Mouse (Mus musculus): ENCODE measurements around the gene Hmgn2. TPM values are rescaled to one million over a fixed set of nuclear protein-coding genes. Genes with fewer than 3 reads are reported as not detected.

Gene Hmgn2
- total RNA-seq (2014; fragmentation: Nextera tagmentation) (313 and 359 TPM in 2 replicates), total RNA-seq (2017) (127 and 148 TPM in 2 replicates), polyA plus RNA-seq (2012) (595 and 658 TPM in 2 replicates)

DNA sequence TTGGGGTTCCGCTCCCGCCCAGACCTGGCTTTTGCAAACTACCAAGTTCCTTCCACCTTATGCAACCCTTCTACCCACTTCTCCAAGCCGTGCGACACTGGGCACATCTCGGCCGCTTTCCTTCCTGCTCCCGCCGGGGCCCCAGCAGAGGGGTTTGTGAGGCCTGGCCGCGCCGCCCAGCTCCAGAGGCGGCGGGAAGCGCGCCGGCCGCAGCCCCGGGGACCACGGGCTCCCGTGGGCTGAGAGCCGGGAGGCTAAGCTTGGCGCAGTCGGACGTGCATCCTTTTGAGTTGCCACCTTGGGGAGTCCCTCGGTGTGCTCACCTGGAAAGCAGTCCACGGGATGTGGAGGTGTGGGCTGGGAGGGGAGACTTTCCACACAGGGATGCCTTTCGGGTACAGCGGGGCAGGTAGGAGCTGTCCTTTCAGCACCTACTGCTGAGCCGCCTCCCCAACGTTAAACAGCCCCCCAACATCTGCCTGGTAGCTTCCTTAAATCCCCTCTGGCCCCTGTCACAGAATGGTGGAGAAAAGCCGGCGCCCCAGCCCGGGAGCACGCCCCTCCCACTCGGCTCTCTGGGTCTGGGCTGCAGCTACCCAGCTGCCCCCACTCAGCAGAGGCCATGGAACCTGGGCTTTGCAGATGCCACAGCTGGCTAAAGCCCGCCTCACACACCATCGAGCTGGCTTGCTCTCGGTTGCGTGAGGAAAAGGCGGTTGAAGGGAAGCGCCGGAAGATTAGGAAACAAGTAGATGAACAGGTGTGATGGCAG is at the start of gene Hmgn2:
Gene Hmgn2, minus strand, starts transcription at position 501 of the 772 bp plus-strand sequence.
- H3K9me3 ChIP-seq (replicated peaks): no peaks in the 10 kb centered on the region
- ATAC-seq (ENCODE audit: extremely low read depth, insufficient number of reproducible peaks, low FRiP score, poor library complexity, severe bottlenecking) (no peak), DNase-seq (ENCODE audit: low spot score) (peak; percentile 71)
- H3K36me3 ChIP-seq (replicated peaks): peaks cover 68% of the 10 kb centered on the region
- H3K27me3 ChIP-seq (ENCODE audit: insufficient read depth, low read length): no peaks in the 10 kb centered on the region
- TF ChIP-seq TAL1 (conservative IDR thresholded peaks at IDR 0.05; ENCODE audit: low read depth, low read length) (no peak), GATA2 (IDR thresholded peaks at IDR 0.05; ENCODE audit: borderline replicate concordance, low read depth, low read length) (no peak), GATA1 (IDR thresholded peaks at IDR 0.05; ENCODE audit: borderline replicate concordance, low read length) (no peak), POLR2AphosphoS5 (IDR thresholded peaks at IDR 0.05; ENCODE audit: insufficient replicate concordance, low read depth, low read length) (0 out of 2 replicates have a peak, but pooled peaks have one; percentile 3), CTCF (IDR thresholded peaks at IDR 0.05; ENCODE audit: low read depth, low read length) (no peak)
- peaks cover 40% of the 10 kb centered on the region for H3K4me1 ChIP-seq (ENCODE audit: insufficient read depth, low read depth, low read length)
- H3K4me3 ChIP-seq (ENCODE audit: low read depth, low read length): peak within 1 kb of the TSS; percentile 78

GRCm38 (mm10) chr4:134017201-134017865 is 48.9 kb upstream of the Hmgn2 start:
- Histone ChIP-seq H3K9me3 (replicated peaks) (peaks cover 13% of the 10 kb centered on the region), H3K27me3 (ENCODE audit: insufficient read depth, low read length) (peaks cover 43% of the 10 kb centered on the region)
- no peak for DNase-seq (ENCODE audit: low spot score)

DNA sequence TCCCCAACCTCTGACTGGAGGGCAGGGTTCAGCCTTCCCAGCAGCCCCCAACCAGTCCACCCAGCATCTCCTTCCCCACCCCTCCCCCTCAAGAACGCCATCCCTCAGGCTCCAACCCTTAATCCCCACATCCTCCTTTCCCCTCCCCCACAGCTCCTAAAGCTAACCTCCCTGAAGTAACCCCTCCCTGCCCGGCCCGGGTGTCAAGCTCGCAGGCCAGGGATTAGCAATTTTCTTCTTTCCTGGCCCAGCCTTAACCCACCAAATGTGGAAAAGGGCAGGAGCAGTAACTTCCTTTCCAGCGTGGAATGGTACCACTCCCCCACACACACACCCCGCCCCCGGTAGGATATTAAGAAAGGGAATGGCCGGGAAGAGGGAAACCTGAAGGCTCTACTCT is 48.3 kb upstream of the Hmgn2 start:
- DNase-seq (ENCODE audit: low spot score) (no peak), ATAC-seq (ENCODE audit: extremely low read depth, insufficient number of reproducible peaks, low FRiP score, poor library complexity, severe bottlenecking) (no peak)
- Histone ChIP-seq H3K4me3 (ENCODE audit: low read depth, low read length) (no peak overlapping the region), H3K4me1 (ENCODE audit: insufficient read depth, low read depth, low read length) (no peaks in the 10 kb centered on the region), H3K9me3 (replicated peaks) (peaks cover 13% of the 10 kb centered on the region), H3K27me3 (ENCODE audit: insufficient read depth, low read length) (peaks cover 46% of the 10 kb centered on the region), H3K36me3 (replicated peaks) (no peaks in the 10 kb centered on the region)
- TF ChIP-seq GATA2 (IDR thresholded peaks at IDR 0.05; ENCODE audit: borderline replicate concordance, low read depth, low read length): no peak
- TF ChIP-seq TAL1 (conservative IDR thresholded peaks at IDR 0.05; ENCODE audit: low read depth, low read length): no peak
- no peak for TF ChIP-seq POLR2AphosphoS5 (IDR thresholded peaks at IDR 0.05; ENCODE audit: insufficient replicate concordance, low read depth, low read length)
- TF ChIP-seq CTCF (IDR thresholded peaks at IDR 0.05; ENCODE audit: low read depth, low read length): no peak
- no peak for TF ChIP-seq GATA1 (IDR thresholded peaks at IDR 0.05; ENCODE audit: borderline replicate concordance, low read length)

More at GRCm38 (mm10) chr4:134017201-134017865, 48.9 kb upstream of the Hmgn2 start:
- H3K36me3 ChIP-seq (replicated peaks): no peaks in the 10 kb centered on the region
- ATAC-seq (ENCODE audit: extremely low read depth, insufficient number of reproducible peaks, low FRiP score, poor library complexity, severe bottlenecking): no peak
- H3K4me3 ChIP-seq (ENCODE audit: low read depth, low read length): no peak overlapping the region
- no peaks in the 10 kb centered on the region for H3K4me1 ChIP-seq (ENCODE audit: insufficient read depth, low read depth, low read length)
- no peak for TF ChIP-seq TAL1 (conservative IDR thresholded peaks at IDR 0.05; ENCODE audit: low read depth, low read length)
- TF ChIP-seq POLR2AphosphoS5 (IDR thresholded peaks at IDR 0.05; ENCODE audit: insufficient replicate concordance, low read depth, low read length): no peak
- TF ChIP-seq GATA1 (IDR thresholded peaks at IDR 0.05; ENCODE audit: borderline replicate concordance, low read length): no peak
- no peak for TF ChIP-seq CTCF (IDR thresholded peaks at IDR 0.05; ENCODE audit: low read depth, low read length)
- TF ChIP-seq GATA2 (IDR thresholded peaks at IDR 0.05; ENCODE audit: borderline replicate concordance, low read depth, low read length): no peak

- no peaks in the 10 kb centered on the region for H3K36me3 ChIP-seq (replicated peaks)
- no peak overlapping the region for H3K4me3 ChIP-seq (ENCODE audit: low read depth, low read length)
- no peak for ATAC-seq (ENCODE audit: extremely low read depth, insufficient number of reproducible peaks, low FRiP score, poor library complexity, severe bottlenecking)
- 0 out of 2 replicates have a peak, but pooled peaks cover 3% of the 10 kb centered on the region for H3K4me1 ChIP-seq (ENCODE audit: insufficient read depth, low read depth, low read length)
- DNase-seq (ENCODE audit: low spot score): no peak
- H3K27me3 ChIP-seq (ENCODE audit: insufficient read depth, low read length): peaks cover 46% of the 10 kb centered on the region
- H3K9me3 ChIP-seq (replicated peaks): peaks cover 13% of the 10 kb centered on the region
- no peak for TF ChIP-seq POLR2AphosphoS5 (IDR thresholded peaks at IDR 0.05; ENCODE audit: insufficient replicate concordance, low read depth, low read length)
- TF ChIP-seq TAL1 (conservative IDR thresholded peaks at IDR 0.05; ENCODE audit: low read depth, low read length): no peak
- TF ChIP-seq GATA2 (IDR thresholded peaks at IDR 0.05; ENCODE audit: borderline replicate concordance, low read depth, low read length): no peak
- TF ChIP-seq CTCF (IDR thresholded peaks at IDR 0.05; ENCODE audit: low read depth, low read length): no peak
- TF ChIP-seq GATA1 (IDR thresholded peaks at IDR 0.05; ENCODE audit: borderline replicate concordance, low read length): no peak
These were observed 47.8 kb upstream of the Hmgn2 start for GRCm38 (mm10) chr4:134016208-134016607.

- ATAC-seq (ENCODE audit: extremely low read depth, insufficient number of reproducible peaks, low FRiP score, poor library complexity, severe bottlenecking) (no peak), DNase-seq (ENCODE audit: low spot score) (no peak)
- Histone ChIP-seq H3K4me1 (ENCODE audit: insufficient read depth, low read depth, low read length) (0 out of 2 replicates have a peak, but pooled peaks cover 3% of the 10 kb centered on the region), H3K4me3 (ENCODE audit: low read depth, low read length) (no peak overlapping the region), H3K9me3 (replicated peaks) (peaks cover 7% of the 10 kb centered on the region), H3K36me3 (replicated peaks) (no peaks in the 10 kb centered on the region), H3K27me3 (ENCODE audit: insufficient read depth, low read length) (peaks cover 40% of the 10 kb centered on the region)
- TF ChIP-seq GATA2 (IDR thresholded peaks at IDR 0.05; ENCODE audit: borderline replicate concordance, low read depth, low read length) (no peak), TAL1 (conservative IDR thresholded peaks at IDR 0.05; ENCODE audit: low read depth, low read length) (no peak), POLR2AphosphoS5 (IDR thresholded peaks at IDR 0.05; ENCODE audit: insufficient replicate concordance, low read depth, low read length) (no peak), CTCF (IDR thresholded peaks at IDR 0.05; ENCODE audit: low read depth, low read length) (0 out of 2 replicates have a peak, but pooled peaks have one; percentile 5), GATA1 (IDR thresholded peaks at IDR 0.05; ENCODE audit: borderline replicate concordance, low read length) (no peak)
These were observed 44.5 kb upstream of the Hmgn2 start for GRCm38 (mm10) chr4:134012858-134013528.

Data from G1E (cell line).